Mouse (Mus musculus) liver, postnatal 0 days (tissue): ENCODE results near the gene Nrp2.

Source experiments
- CTCF ChIP-seq: sonication (generic); IDR thresholded peaks from 2 replicates; pipeline ENCODE4 v1.5.1; 2016; ENCODE audit warnings: antibody characterized with exemption, low read depth
- EP300 ChIP-seq: IDR thresholded peaks from 2 replicates; pipeline ENCODE4 v1.6.1; 2016; ENCODE audit warnings: antibody characterized with exemption, low read depth, mild to moderate bottlenecking

- TF ChIP-seq EP300, result no peak
- no peak for TF ChIP-seq CTCF
Measured at GRCm38 (mm10) chr1:62697353-62697752, 5.7 kb upstream of the Nrp2 start.
